Mouse (Mus musculus): ENCODE results near the gene Llph. TPM values are rescaled to one million over a fixed set of nuclear protein-coding genes. Genes with fewer than 3 reads are reported as not detected.

Gene Llph
- total and polyA plus RNA-seq, 3 experiments, result 75.9 to 237 (median 103) TPM

GRCm38 (mm10) chr10:120267790-120268189 is 40.9 kb downstream of the Llph start:
- H3K4me1 ChIP-seq (ENCODE audit: control insufficient read depth in 1 of 2, insufficient read depth in 2 of 2), result peaks cover 0 to 10% of the 10 kb centered on the region in 2 experiments; a peak in 2 of 4 replicates
- no peak overlapping the region for H3K27ac ChIP-seq (ENCODE audit: insufficient read depth, low read depth)
- in situ Hi-C loops (cut with MboI; ENCODE audit: low pct_ligation_motif_present, low pct_unique_long_range_greater_than_20kb, low sequenced_read_pairs) (loop anchor here (25.0 kb wide), 1 partner anchor 595 kb away; no protein-coding TSS in a partner anchor), dilution Hi-C loops (cut with MboI; ENCODE audit: extremely low pct_ligation_motif_present, extremely low pct_unique_long_range_greater_than_20kb, low sequenced_read_pairs) (no loop called here)
- H3K79me2 ChIP-seq (replicated peaks; ENCODE audit: control insufficient read depth, extremely low read depth, insufficient read depth, poor library complexity, severe bottlenecking), result no peaks in the 10 kb centered on the region
- no peaks in the 10 kb centered on the region for H3K27me3 ChIP-seq (replicated peaks)
- H3K9ac ChIP-seq (ENCODE audit: insufficient read depth, low read depth), result no peak overlapping the region
- H3K36me3 ChIP-seq (replicated peaks in 1 of 2; ENCODE audit: control insufficient read depth in 1 of 2, insufficient read depth in 1 of 2, low read length in 1 of 2), result no peaks in the 10 kb centered on the region
- H3K4me2 ChIP-seq (ENCODE audit: insufficient read depth, low read depth, poor library complexity, severe bottlenecking), result no peak overlapping the region
- H3K9me3 ChIP-seq (replicated peaks; ENCODE audit: low read length), result no peaks in the 10 kb centered on the region
- DNase-seq (ENCODE audit: extremely low read depth), result no peak
- TF ChIP-seq ETS1 (conservative IDR thresholded peaks at IDR 0.05; ENCODE audit: low read depth, low read length) (no peak), UBTF (IDR thresholded peaks at IDR 0.05; ENCODE audit: low read depth, low read length) (no peak), HCFC1 (IDR thresholded peaks at IDR 0.05; ENCODE audit: low read depth, low read length) (no peak), TCF12 (IDR thresholded peaks at IDR 0.05; ENCODE audit: low read depth, low read length) (no peak), EP300 (IDR thresholded peaks at IDR 0.05; ENCODE audit: low read length) (no peak), KAT2A (IDR thresholded peaks at IDR 0.05; ENCODE audit: insufficient replicate concordance, low read length) (no peak), MAFK (IDR thresholded peaks at IDR 0.05; ENCODE audit: insufficient replicate concordance, low read length) (no peak), USF2 (conservative IDR thresholded peaks at IDR 0.05; ENCODE audit: low read depth, low read length) (no peak), JUND (conservative IDR thresholded peaks at IDR 0.05; ENCODE audit: low read depth, low read length) (no peak), MAX (IDR thresholded peaks at IDR 0.05; ENCODE audit: low read length) (no peak), CHD2 (IDR thresholded peaks at IDR 0.05; ENCODE audit: low read length) (no peak), POLR2AphosphoS2 (IDR thresholded peaks at IDR 0.05; ENCODE audit: low read depth, low read length) (no peak), ZKSCAN1 (IDR thresholded peaks at IDR 0.05; ENCODE audit: borderline replicate concordance, low read depth, low read length) (no peak), SMC3 (IDR thresholded peaks at IDR 0.05; ENCODE audit: low read depth, low read length) (no peak)
- no peak overlapping the region for H3K4me3 ChIP-seq (replicated peaks in 1 of 3; ENCODE audit: low read depth in 2 of 3, low read length in 2 of 3, poor library complexity in 1 of 3)

GRCm38 (mm10) chr10:120269946-120270345 is 43.1 kb downstream of the Llph start:
- no peaks in the 10 kb centered on the region for H3K27me3 ChIP-seq (replicated peaks)
- no peaks in the 10 kb centered on the region for H3K9me3 ChIP-seq (replicated peaks; ENCODE audit: low read length)
- in situ Hi-C loops (cut with MboI; ENCODE audit: low pct_ligation_motif_present, low pct_unique_long_range_greater_than_20kb, low sequenced_read_pairs) (loop anchor here (25.0 kb wide), 1 partner anchor 592 kb away; no protein-coding TSS in a partner anchor), dilution Hi-C loops (cut with MboI; ENCODE audit: extremely low pct_ligation_motif_present, extremely low pct_unique_long_range_greater_than_20kb, low sequenced_read_pairs) (no loop called here)
- H3K9ac ChIP-seq (ENCODE audit: insufficient read depth, low read depth), result no peak overlapping the region
- no peak for DNase-seq (ENCODE audit: extremely low read depth)
- peaks cover 0 to 10% of the 10 kb centered on the region in 2 experiments; a peak in 2 of 4 replicates for H3K4me1 ChIP-seq (ENCODE audit: control insufficient read depth in 1 of 2, insufficient read depth in 2 of 2)
- no peak overlapping the region for H3K4me3 ChIP-seq (replicated peaks in 1 of 3; ENCODE audit: low read depth in 2 of 3, low read length in 2 of 3, poor library complexity in 1 of 3)
- TF ChIP-seq RAD21 (IDR thresholded peaks at IDR 0.05; ENCODE audit: low read depth, low read length) (no peak; the same call in 1 of the 2 replicates), SMC3 (IDR thresholded peaks at IDR 0.05; ENCODE audit: low read depth, low read length) (peak; percentile 23), CTCF (conservative IDR thresholded peaks at IDR 0.05 in 1 of 2, IDR thresholded peaks at IDR 0.05 in 1 of 2; ENCODE audit: low read depth in 2 of 2, low read length in 2 of 2) (peak in 1 of 2 experiments; percentile 45; a peak in 2 of 4 replicates), POLR2AphosphoS2 (IDR thresholded peaks at IDR 0.05; ENCODE audit: low read depth, low read length) (no peak), SIN3A (IDR thresholded peaks at IDR 0.05; ENCODE audit: low read length) (no peak), UBTF (IDR thresholded peaks at IDR 0.05; ENCODE audit: low read depth, low read length) (no peak)
- H3K36me3 ChIP-seq (replicated peaks in 1 of 2; ENCODE audit: control insufficient read depth in 1 of 2, insufficient read depth in 1 of 2, low read length in 1 of 2), result no peaks in the 10 kb centered on the region
- H3K27ac ChIP-seq (ENCODE audit: insufficient read depth, low read depth), result no peak overlapping the region
- no peaks in the 10 kb centered on the region for H3K79me2 ChIP-seq (replicated peaks; ENCODE audit: control insufficient read depth, extremely low read depth, insufficient read depth, poor library complexity, severe bottlenecking)
- no peak overlapping the region for H3K4me2 ChIP-seq (ENCODE audit: insufficient read depth, low read depth, poor library complexity, severe bottlenecking)
